Mouse (Mus musculus) midbrain, embryonic 16.5 days (tissue): ENCODE data around the gene Tmem189. TPM values are rescaled to one million over a fixed set of nuclear protein-coding genes. Genes with fewer than 3 reads are reported as not detected.

ENCODE experiments used
- ATAC-seq: fragments of 200-750 bp; cut with Nextera tagmentation; 2 replicates; pipeline ENCODE4 v1.8.0; 2017; ENCODE audit warnings: moderate TSS enrichment
- H3K27ac ChIP-seq: fragments of 300-500 bp; sonication (generic); 2 replicates; pipeline ENCODE4 v1.5.1; 2014; ENCODE audit warnings: mild to moderate bottlenecking, low read length, mixed read lengths
- H3K27me3 ChIP-seq: fragments of 300-500 bp; sonication (generic); 2 replicates; pipeline ENCODE4 v1.6.1; 2014; ENCODE audit warnings: low read depth, low read length, mixed read lengths; ENCODE audit not compliant: control insufficient read depth, insufficient read depth
- H3K36me3 ChIP-seq: fragments of 300-500 bp; sonication (generic); 2 replicates; pipeline ENCODE4 v1.6.1; 2014; ENCODE audit warnings: mild to moderate bottlenecking, low read length, moderate library complexity, mixed read lengths; ENCODE audit not compliant: control insufficient read depth, insufficient read depth
- H3K4me1 ChIP-seq: fragments of 300-500 bp; sonication (generic); 2 replicates; pipeline ENCODE4 v1.6.1; 2014; ENCODE audit warnings: mild to moderate bottlenecking, low read length, mixed read lengths; ENCODE audit not compliant: control insufficient read depth, insufficient read depth
- H3K4me2 ChIP-seq: fragments of 300-500 bp; sonication (generic); 2 replicates; pipeline ENCODE4 v1.6.1; 2014; ENCODE audit warnings: mild to moderate bottlenecking, low read length, mixed read lengths
- H3K4me3 ChIP-seq: fragments of 300-500 bp; sonication (generic); 2 replicates; pipeline ENCODE4 v1.5.1; 2014; ENCODE audit warnings: low read depth, mild to moderate bottlenecking, low read length, moderate library complexity, mixed read lengths
- H3K9ac ChIP-seq: fragments of 300-500 bp; sonication (generic); 2 replicates; pipeline ENCODE4 v1.6.1; 2014; ENCODE audit warnings: low read depth, low read length, mixed read lengths
- H3K9me3 ChIP-seq: fragments of 300-500 bp; sonication (generic); replicated peaks from 2 replicates; pipeline ENCODE4 v1.6.1; 2014; ENCODE audit warnings: mild to moderate bottlenecking, low read length, mixed read lengths; ENCODE audit not compliant: control insufficient read depth, poor library complexity, severe bottlenecking
- WGBS: fragments of 180-500 bp; shearing (Covaris S2); extraction: QIAGEN DNeasy Blood & Tissue Kit; methylation state at CpG from one replicate; pipeline ENCODE4 v1.1.7; 2014; 5-methylcytosine and 5-hydroxymethylcytosine counted together
- polyA plus RNA-seq: library from polyadenylated mRNA; unstranded; fragments of >200 nt; fragmentation: Nextera tagmentation; extraction: Ambion mirVana; gene quantifications from 2 replicates; pipeline ENCODE4 v1.2.1, GENCODE M21; 2015

The Tmem189 gene
- polyA plus RNA-seq, 1 experiment from 2014 or later, result 30.3 TPM

- 86% methylated on average over 1 of the region's 1 CpGs for WGBS
These were observed 4.6 kb upstream of the Tmem189 start for GRCm38 (mm10) chr2:167694244-167694643.

GRCm38 (mm10) chr2:167693540-167693939 lies 3.9 kb upstream of the Tmem189 start:
- 95% methylated on average over 2 of the region's 2 CpGs for WGBS
- Histone ChIP-seq H3K9me3 (no peaks in the 10 kb centered on the region), H3K9ac (no peak overlapping the region), H3K27ac (no peak overlapping the region), H3K4me3 (no peak overlapping the region), H3K4me1 (peaks cover 6% of the 10 kb centered on the region), H3K4me2 (no peak overlapping the region), H3K27me3 (peaks cover 34% of the 10 kb centered on the region), H3K36me3 (no peaks in the 10 kb centered on the region)
- no peak for ATAC-seq

More at GRCm38 (mm10) chr2:167694244-167694643, 4.6 kb upstream of the Tmem189 start:
- H3K4me3 ChIP-seq, result no peak overlapping the region
- no peaks in the 10 kb centered on the region for H3K9me3 ChIP-seq
- peaks cover 31% of the 10 kb centered on the region for H3K27me3 ChIP-seq
- H3K4me1 ChIP-seq, result peaks cover 6% of the 10 kb centered on the region
- H3K36me3 ChIP-seq, result no peaks in the 10 kb centered on the region
- H3K27ac ChIP-seq, result no peak overlapping the region
- H3K9ac ChIP-seq, result no peak overlapping the region
- ATAC-seq, result no peak
- H3K4me2 ChIP-seq, result no peak overlapping the region

GRCm38 (mm10) chr2:167692831-167693230 lies 3.2 kb upstream of the Tmem189 start:
- H3K4me1 ChIP-seq, result peaks cover 11% of the 10 kb centered on the region
- H3K27me3 ChIP-seq, result peaks cover 36% of the 10 kb centered on the region
- no peak overlapping the region for H3K4me3 ChIP-seq
- no peak for ATAC-seq
- H3K36me3 ChIP-seq, result no peaks in the 10 kb centered on the region
- no peak overlapping the region for H3K9ac ChIP-seq
- H3K4me2 ChIP-seq, result no peak overlapping the region
- H3K9me3 ChIP-seq, result no peaks in the 10 kb centered on the region
- no peak overlapping the region for H3K27ac ChIP-seq
- WGBS, result 67% methylated on average over 3 of the region's 3 CpGs

- Histone ChIP-seq H3K4me3 (no peak overlapping the region), H3K27me3 (peaks cover 41% of the 10 kb centered on the region), H3K4me2 (no peak overlapping the region), H3K9me3 (no peaks in the 10 kb centered on the region), H3K4me1 (peaks cover 11% of the 10 kb centered on the region), H3K9ac (no peak overlapping the region), H3K36me3 (no peaks in the 10 kb centered on the region), H3K27ac (no peak overlapping the region)
- 86% methylated on average over 14 of the region's 14 CpGs for WGBS
- no peak for ATAC-seq
These were observed 2.4 kb upstream of the Tmem189 start for GRCm38 (mm10) chr2:167691871-167692661.

DNA sequence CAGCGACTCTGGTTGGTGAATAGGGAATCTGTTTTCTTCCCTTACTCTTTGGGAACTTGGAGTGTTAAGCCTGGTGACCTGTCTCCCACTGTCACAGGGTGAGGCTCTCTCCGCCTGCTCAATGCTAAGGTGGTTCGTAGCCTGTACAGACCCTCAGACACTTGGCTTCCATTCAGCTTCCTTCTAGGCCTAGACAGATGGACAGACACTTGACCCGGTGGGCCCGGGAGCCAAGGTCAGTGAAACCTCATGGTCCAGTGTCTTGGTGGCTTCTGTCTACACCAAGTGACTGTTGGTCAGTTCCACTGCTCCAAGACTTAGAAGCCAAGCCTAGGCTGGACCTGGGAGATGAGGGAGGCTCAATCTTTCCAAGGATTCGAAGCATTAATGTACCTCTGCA lies 1.8 kb upstream of the Tmem189 start:
- Histone ChIP-seq H3K9me3 (no peaks in the 10 kb centered on the region), H3K9ac (no peak overlapping the region), H3K27ac (no peak overlapping the region), H3K4me2 (no peak overlapping the region), H3K36me3 (no peaks in the 10 kb centered on the region), H3K27me3 (peaks cover 41% of the 10 kb centered on the region), H3K4me1 (peaks cover 11% of the 10 kb centered on the region), H3K4me3 (no peak overlapping the region)
- no peak for ATAC-seq
- 86% methylated on average over 6 of the region's 6 CpGs for WGBS

- H3K9ac ChIP-seq, result no peak overlapping the region
- WGBS, result 87% methylated on average over 12 of the region's 12 CpGs
- H3K27me3 ChIP-seq, result peaks cover 41% of the 10 kb centered on the region
- H3K4me1 ChIP-seq, result peaks cover 11% of the 10 kb centered on the region
- H3K27ac ChIP-seq, result no peak overlapping the region
- ATAC-seq, result no peak
- H3K9me3 ChIP-seq, result no peaks in the 10 kb centered on the region
- H3K4me3 ChIP-seq, result no peak overlapping the region
- no peaks in the 10 kb centered on the region for H3K36me3 ChIP-seq
- no peak overlapping the region; the same call in 1 of the 2 replicates for H3K4me2 ChIP-seq
These were observed 1.3 kb upstream of the Tmem189 start for GRCm38 (mm10) chr2:167690962-167691311.

DNA sequence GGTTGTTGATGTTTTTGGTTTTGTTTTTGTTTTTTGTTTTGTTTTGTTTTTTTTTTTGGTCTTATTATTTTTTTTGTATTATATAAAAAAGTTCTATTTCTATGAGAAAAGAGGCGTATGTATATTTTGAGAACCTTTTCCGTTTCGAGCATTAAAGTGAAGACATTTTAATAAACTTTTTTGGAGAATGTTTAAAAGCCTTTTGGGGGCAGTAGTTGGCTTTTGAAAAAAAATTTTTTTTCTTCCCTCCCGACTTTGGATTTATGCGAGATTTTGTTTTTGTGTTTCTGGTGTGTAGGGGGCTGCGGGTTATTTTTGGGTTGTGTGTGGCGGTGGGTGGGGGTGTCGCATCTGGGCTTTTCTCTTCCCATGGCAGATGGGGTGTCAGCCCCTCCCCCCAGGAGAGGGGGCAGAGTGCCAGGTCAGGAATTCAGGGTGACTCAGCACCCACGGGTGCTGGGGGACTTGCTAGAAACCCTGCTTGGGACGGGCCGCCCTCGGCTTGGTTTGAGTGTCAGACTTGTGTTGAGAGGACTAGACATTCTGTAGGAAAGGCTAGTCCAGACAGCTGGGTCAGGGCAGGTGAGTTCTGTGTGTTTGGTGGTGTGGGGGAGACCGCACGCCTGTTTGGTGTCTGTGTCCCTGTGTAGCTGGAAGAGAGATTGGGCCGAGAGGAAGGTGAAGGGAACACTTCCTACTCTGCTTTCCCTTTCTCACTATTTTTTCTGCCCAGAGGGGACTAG lies 768 bp upstream of the Tmem189 start:
- Histone ChIP-seq H3K36me3 (no peaks in the 10 kb centered on the region), H3K4me2 (peak overlapping the region; percentile 87), H3K9me3 (no peaks in the 10 kb centered on the region), H3K4me1 (peaks cover 11% of the 10 kb centered on the region), H3K4me3 (peak overlapping the region; percentile 64), H3K9ac (no peak overlapping the region), H3K27me3 (peaks cover 44% of the 10 kb centered on the region), H3K27ac (no peak overlapping the region)
- WGBS, result 62% methylated on average over 15 of the region's 15 CpGs
- no peak for ATAC-seq

DNA sequence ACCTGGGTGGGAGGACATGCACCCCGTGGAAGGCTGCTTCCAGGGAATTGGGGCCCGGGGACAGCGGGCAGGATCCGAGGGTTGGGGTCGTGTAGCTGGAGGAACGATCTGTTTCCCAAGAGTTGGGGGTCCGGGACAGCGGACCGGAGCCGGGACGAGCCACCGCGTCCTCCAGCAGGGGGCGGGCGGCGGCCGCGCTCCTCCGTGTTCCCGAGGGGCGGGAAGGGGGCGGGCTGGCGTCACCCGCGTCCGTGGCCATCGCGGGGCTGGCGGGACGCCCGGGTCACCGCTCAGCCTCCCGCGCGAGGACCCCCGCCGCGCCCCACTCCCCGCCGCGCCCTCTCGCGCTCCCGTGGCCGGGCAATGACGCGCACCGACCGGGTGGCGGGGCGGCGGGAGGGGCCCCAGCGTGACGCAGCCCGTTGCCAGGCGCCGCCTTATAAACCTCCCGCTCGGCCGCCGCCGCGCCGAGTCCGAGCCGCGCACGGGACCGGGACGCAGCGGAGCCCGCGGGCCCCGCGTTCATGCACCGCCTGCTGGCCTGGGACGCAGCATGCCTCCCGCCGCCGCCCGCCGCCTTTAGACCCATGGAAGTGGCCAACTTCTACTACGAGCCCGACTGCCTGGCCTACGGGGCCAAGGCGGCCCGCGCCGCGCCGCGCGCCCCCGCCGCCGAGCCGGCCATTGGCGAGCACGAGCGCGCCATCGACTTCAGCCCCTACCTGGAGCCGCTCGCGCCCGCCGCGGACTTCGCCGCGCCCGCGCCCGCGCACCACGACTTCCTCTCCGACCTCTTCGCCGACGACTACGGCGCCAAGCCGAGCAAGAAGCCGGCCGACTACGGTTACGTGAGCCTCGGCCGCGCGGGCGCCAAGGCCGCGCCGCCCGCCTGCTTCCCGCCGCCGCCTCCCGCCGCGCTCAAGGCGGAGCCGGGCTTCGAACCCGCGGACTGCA lies 847 bp downstream of the Tmem189 start, which contains the start of gene Cebpb:
Gene Cebpb (plus strand): TSS at position 418 of the 954 bp plus-strand sequence.
- Histone ChIP-seq H3K4me3 (peak within 1 kb of the TSS; percentile 64), H3K27ac (no peak within 1 kb of the TSS; the same call in 1 of the 2 replicates), H3K9ac (peak within 1 kb of the TSS; percentile 56), H3K4me2 (peak within 1 kb of the TSS; percentile 87), H3K4me1 (peaks cover 11% of the 10 kb centered on the region), H3K36me3 (no peaks in the 10 kb centered on the region), H3K9me3 (no peaks in the 10 kb centered on the region), H3K27me3 (peaks cover 45% of the 10 kb centered on the region)
- WGBS, result under 1% methylated on average over 102 of the region's 147 CpGs
- ATAC-seq, result peak; percentile 53
